ENCODE assay signal across 11 mouse cellular contexts in the genomic region with DNA sequence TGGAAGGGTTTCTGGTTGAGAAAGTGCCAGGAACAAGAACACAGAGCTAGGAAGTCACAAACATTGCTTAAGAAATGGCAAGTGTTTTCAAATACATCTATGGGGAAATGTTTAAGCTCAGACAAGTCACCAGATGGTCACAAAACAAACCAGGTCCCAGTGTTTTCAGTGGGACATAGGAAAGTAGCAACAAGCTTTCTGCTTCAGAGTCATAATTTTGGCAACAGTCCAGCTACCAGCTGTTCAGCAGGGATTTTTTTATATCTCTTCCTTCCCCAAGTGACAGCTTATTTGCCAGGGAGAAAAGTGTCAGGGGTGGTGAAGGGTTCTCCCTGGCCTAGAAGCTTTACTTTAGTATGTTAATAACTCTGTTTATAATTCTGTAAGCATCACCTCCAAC. TPM values are rescaled to one million over a fixed set of nuclear protein-coding genes. Genes with fewer than 3 reads are reported as not detected.
DNase-seq lines count a peak whose midpoint lies in the region; ATAC-seq lines count a peak whose summit lies in the region.
"Had no signal": no experiment of that assay in that cellular context is flagged by ENCODE, and none has a peak within 500 bp of the region (broad histone marks: within the 10 kb centered on the region; RNA-seq: fewer than 3 reads in every experiment).

No protein-coding gene starts in this region.

- no peaks in the 10 kb centered on the region for H3K4me1 ChIP-seq in hindbrain, embryonic 13.5 days (replicated peaks)
- H3K4me1 ChIP-seq: forebrain, embryonic 13.5 days; lung, embryonic 15.5 days had no signal

- H3K27ac ChIP-seq in hindbrain, embryonic 13.5 days: no peak overlapping the region
- H3K27ac ChIP-seq: forebrain, embryonic 13.5 days; lung, embryonic 15.5 days had no signal

- no peaks in the 10 kb centered on the region for H3K9me3 ChIP-seq in hindbrain, embryonic 13.5 days
- H3K9me3 ChIP-seq: forebrain, embryonic 13.5 days; lung, embryonic 15.5 days had no signal

- intact Hi-C loops in gastrocnemius, postnatal 36 days (cut with DNase I): no loop called here
- intact Hi-C loops in left cerebral cortex, postnatal 14 days (cut with DNase I): no loop called here

- no peaks in the 10 kb centered on the region for H3K36me3 ChIP-seq in hindbrain, embryonic 13.5 days
- H3K36me3 ChIP-seq: lung, embryonic 15.5 days had no signal

- no peak for ATAC-seq in hindbrain, embryonic 13.5 days (ENCODE audit: low FRiP score)
- ATAC-seq: forebrain, embryonic 13.5 days had no signal

- H3K4me3 ChIP-seq in hindbrain, embryonic 13.5 days: no peak overlapping the region
- H3K4me3 ChIP-seq: forebrain, embryonic 13.5 days; lung, embryonic 15.5 days had no signal

- peak; percentile 10 for DNase-seq in gastrocnemius, postnatal 10 days
- DNase-seq in gastrocnemius, postnatal 36 days: no peak
- peak; percentile 31 to 56 for DNase-seq in left cerebral cortex, postnatal 14 days (ENCODE audit: low spot score in 2 of 2)
- no peak for DNase-seq in left cerebral cortex, adult 11 months (ENCODE audit: low spot score)
- peak; percentile 12 for DNase-seq in gonadal fat pad, adult 2 months (ENCODE audit: low read depth)
- DNase-seq in lung, postnatal 36 days: peak; percentile 45

- no peaks in the 10 kb centered on the region for H3K27me3 ChIP-seq in hindbrain, embryonic 13.5 days
- H3K27me3 ChIP-seq: CH12.LX; forebrain, embryonic 13.5 days; lung, embryonic 15.5 days had no signal

- no peak overlapping the region for H3K9ac ChIP-seq in hindbrain, embryonic 13.5 days
- H3K9ac ChIP-seq: forebrain, embryonic 13.5 days; lung, embryonic 15.5 days had no signal

- no peak overlapping the region for H3K4me2 ChIP-seq in hindbrain, embryonic 13.5 days
- H3K4me2 ChIP-seq: forebrain, embryonic 13.5 days; lung, embryonic 15.5 days had no signal

RNA-seq across cellular contexts. Expression of a gene that starts 9.6 kb away (rescaled TPM):
- not detected for total RNA-seq in gastrocnemius, postnatal 10 days (2021)
- total RNA-seq in gastrocnemius, postnatal 36 days (2021): not detected
- total RNA-seq in left cerebral cortex, postnatal 14 days (2021): not detected
- polyA plus RNA-seq in gonadal fat pad, adult 2 months (2012; rRNA removed): 0.74 and 2.6 TPM in 2 replicates
- polyA plus RNA-seq in hindbrain, embryonic 13.5 days (2015; fragmentation: Nextera tagmentation; extraction: Ambion mirVana): 0.13 TPM in 1 of 2 replicates, not detected in the other
- total RNA-seq: left cerebral cortex, postnatal 10 days had no signal
- polyA plus RNA-seq: forebrain, embryonic 13.5 days had no signal

RNA-seq across cellular contexts. Expression of a gene that starts 44.6 kb away (rescaled TPM):
- total RNA-seq in gastrocnemius, postnatal 10 days (2021): 100 to 1,000 TPM; 192 to 212 TPM
- 100 to 1,000 TPM; 109 to 124 TPM for total RNA-seq in gastrocnemius, postnatal 36 days (2021)
- 100 to 1,000 TPM; 302 to 352 TPM for total RNA-seq in left cerebral cortex, postnatal 14 days (2021)
- polyA plus RNA-seq in gonadal fat pad, adult 2 months (2012; rRNA removed): 300 and 304 TPM in 2 replicates
- polyA plus RNA-seq in hindbrain, embryonic 13.5 days (2015; fragmentation: Nextera tagmentation; extraction: Ambion mirVana): 120 and 137 TPM in 2 replicates

Comparison
In these comparisons a context has a peak if more than half of its experiments do, and no peak if none do; other contexts are left out.
1. DNase-seq: peak in gastrocnemius, postnatal 10 days (single experiment), left cerebral cortex, postnatal 14 days (2 of 2), gonadal fat pad, adult 2 months (single experiment) and lung, postnatal 36 days (single experiment); none in gastrocnemius, postnatal 36 days (0 of 2) and left cerebral cortex, adult 11 months (single experiment).